Mouse (Mus musculus): ENCODE results near the gene Gpt2.

Gpt2 gene

DNA sequence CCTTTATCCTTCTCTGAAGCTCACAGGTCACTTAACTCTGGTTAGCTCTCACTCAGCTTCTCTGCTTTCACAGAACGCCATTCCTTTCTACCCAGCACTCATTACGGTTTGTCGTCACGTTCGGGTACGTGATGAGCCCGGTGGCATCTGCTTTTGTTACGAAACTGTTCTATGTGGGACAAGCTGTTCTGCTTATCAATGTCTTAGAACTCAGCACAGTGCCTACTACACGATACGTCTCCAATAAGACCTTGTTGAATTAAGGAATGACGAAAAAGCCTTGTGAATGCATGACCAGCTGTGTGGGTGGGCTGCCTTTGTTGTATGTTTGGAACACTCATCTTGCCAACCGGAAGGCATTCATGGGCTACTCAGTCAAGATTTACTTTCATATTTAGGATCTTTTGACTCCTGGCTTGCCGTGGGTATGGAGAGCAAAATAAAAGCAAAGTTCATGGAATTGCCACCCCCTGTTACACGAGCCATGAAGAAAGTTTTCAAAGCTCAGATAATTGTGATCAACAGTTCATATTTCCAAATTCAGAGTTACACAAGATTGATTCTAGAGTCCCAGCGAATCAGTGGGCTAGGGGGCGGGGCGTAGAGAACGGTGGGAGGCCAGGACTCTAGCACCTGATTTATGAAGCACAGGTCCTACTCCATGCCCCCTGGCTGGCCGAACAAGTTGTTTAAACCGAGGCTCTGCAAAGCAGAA lies 4.3 kb upstream of the Gpt2 start:
- no peak for DNase-seq

DNA sequence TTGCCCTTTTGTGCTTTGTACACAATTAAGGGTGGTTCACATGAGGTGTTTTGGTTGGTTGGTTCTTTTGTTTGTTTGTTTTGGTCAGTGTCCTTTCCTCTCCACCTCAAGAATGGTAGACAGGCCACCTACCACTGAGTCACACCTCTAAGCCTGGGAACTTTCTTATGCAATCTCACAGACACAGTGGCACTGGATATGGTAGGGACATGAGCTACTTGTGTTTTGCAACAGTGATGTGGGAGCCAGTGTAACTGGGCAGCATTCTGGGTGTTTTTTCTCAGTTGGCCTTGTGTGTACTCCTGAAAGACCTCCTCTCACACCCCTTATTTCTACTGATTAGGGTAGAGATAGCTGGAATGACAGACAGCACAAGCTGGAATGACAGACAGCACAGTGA lies 3.7 kb upstream of the Gpt2 start:
- no peak for DNase-seq

DNA sequence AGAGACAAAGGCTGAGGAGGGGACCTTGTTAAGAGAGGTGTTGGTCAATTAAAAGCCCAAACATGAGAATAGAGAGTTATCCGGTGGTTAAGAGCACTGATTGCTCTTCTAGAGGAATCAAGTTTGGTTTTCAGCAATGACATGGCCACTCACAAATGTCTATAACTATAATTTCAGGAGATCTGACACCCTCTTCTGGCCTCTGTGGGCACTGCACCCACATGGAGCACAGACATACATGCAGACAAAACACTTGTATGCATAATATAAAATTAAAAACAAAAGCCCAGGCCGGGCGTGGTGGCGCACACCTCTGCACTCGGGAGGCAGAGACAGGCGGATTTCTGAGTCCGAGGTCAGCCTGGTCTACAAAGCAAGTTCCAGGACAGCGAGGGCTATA lies 2.8 kb upstream of the Gpt2 start:
- no peak for DNase-seq

DNA sequence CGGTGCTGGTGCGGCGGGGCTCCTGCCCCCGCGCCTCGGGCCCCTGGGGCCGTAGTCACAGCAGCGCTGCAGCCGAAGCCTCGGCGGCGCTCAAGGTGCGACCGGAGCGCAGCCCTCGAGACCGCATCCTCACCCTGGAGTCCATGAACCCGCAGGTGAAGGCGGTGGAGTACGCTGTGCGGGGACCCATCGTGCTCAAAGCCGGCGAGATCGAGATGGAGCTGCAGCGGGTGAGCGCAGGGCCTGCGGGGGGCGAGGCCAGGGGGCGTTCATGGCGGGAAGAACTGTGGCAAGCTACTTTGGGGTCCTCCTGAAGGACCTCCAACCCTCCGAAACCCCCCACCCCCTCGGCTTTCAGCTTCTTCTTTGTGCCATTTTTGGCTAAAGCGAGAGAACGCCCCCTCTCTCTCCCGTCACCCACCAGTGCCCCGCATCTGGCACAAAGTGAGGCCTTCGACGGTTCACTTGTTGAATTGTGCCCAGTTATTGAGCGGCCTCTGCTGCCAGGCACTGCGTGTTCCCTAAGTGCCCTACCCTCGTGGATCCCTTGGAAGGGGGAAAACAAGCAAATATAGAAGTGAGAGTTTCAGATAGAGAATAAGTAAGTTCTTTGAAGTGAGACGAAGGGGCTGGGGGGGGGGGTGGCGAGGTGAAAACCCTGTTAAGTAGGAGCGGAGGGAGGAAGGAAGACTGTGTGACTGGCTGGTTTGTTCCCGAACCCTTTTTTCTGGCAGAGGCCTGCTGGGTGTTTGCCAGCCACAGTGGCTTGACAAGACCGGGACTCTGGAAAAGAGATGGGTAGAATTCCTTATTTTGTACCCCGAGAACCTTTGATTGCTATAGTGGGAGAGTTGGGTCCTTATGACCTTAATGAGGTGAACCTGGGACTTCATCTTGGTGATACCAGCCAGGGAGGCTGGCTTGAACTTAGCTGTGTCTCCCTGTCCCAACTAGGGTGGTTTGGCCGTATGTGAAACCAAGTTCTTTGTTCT lies 860 bp downstream of the Gpt2 start:
- peak; percentile 28 to 38 for DNase-seq

DNA sequence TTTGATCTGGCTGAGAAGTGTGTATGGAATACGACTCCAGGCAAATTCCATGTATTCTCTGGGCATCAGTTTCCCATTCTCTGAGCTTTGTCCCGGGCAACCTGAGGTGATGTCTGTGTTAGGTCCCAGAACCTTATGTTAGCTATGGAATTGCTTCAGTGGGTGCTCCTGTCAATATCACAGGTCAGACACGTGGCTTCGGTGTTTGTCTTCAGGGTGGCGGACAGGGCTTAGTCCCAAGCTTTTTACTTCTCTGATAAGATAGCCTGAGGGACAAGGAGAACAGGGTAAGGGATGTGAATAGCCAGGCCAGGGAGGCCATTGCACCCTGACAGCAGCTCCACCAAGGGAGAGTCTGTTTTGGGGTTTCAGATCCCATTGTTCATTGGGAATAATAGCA lies 3.7 kb downstream of the Gpt2 start:
- no peak for DNase-seq

DNA sequence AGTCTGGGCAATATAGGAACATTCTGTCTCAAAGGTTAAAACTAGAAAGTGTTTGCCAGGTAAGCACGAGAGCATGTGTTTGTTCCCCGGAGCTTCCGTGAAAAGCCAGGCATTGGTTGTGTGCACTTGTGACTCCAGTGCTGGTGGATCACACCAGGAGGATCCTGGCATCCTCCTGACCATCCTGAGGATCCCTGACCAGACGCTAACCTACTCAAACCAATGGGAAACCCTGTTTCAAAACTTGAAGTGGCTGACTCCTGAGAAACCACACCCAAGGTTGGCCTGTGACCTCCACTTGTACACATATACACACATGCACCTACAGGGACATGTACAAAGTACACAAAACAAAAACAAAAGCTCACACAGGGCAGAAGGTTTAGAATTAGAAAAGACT lies 4.4 kb downstream of the Gpt2 start:
- DNase-seq = no peak

DNA sequence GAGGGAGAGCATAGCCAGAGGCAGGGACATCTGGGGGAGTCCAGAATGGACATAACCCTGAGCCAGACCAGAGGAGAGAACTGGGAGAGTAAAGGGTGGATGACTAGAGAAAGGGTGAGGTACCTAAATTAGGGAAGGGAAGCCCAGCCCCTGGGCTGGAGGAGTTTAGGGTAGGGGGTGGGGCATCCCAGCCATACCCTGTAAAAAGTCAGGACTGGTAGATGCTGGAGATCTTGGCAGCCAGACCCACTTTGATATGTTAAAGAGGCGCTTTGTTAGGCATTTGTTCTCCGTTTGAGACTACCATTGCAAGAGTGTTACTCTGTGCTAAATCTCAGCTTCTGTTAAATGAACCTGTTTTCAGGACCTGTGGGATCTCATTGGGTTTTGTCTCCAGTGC lies 6.2 kb downstream of the Gpt2 start:
- no peak for DNase-seq

DNA sequence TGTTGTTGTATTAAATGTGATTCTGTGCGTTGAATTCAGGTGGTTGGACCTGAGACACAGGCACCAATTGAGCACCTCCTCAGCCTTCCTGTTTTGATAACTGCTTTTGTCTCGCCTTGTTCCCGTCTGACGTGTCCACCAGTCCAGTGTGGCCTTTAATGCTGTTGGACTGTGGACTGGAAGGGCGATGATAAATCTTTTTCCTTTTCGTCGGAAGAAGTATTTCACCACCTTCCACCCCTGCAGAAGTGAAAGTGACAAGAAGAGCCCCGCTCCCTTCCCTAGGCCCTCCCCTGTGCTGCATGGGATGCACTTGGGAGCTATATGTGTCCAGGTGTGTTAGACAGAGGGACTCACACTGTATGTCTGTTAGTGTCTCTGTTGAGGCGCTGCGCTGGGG lies 8.1 kb downstream of the Gpt2 start:
- DNase-seq = no peak

DNA sequence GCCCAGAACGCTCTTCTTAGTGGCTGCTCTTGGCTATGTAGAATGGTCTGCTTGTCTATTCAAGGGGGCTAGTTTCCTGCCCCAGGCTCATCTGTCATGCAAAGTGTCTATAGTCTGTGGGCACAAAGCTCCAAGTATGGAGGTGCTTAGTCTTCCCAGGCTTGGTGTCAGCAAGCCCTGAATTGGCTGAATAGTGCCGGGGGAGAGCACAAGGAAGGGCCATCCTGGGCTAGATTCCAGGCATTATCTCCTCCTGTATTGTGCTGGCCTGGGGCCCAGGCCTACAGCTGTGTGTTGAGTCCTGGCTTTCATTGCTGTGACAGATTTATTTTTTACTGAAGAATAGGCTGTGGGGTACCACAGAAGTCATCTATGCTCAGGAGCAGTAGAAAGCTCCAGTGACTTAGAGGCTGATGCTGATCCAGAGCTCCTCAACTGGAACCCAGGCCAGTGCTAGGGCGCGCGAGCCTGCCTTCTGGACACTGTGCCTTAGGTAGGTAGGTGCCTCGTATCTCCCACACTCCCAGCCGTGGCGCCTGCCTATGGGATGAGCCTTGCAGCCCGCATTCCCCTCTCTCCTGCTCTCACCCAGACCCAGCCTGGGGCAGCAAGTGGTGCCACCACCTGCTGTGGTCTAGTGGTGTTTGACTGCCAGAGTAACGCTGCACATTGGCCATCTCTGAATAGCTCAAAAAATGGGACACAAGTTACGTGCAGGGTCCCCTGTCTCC lies 8.7 kb downstream of the Gpt2 start:
- DNase-seq = peak; percentile 42 to 52

DNA sequence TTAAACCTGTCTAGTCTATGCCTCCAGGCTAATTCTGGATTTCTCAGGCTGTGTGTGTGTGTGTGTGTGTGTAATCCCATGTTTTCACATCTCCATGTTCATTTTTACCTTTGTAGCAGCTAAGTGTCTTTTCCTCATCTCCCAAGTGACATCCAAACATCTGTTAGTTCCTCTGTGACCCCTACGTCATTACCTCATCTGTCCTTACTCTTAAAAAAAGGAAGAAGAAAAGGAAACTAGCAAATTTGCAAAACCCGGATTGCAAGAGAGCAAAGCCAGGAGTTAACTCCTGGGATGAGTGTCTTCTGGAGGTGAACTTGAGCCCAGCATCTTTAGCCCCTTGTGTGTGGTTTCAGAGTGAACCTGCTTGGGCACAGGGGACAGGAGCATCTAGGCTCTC lies 10.0 kb downstream of the Gpt2 start:
- no peak for DNase-seq

DNA sequence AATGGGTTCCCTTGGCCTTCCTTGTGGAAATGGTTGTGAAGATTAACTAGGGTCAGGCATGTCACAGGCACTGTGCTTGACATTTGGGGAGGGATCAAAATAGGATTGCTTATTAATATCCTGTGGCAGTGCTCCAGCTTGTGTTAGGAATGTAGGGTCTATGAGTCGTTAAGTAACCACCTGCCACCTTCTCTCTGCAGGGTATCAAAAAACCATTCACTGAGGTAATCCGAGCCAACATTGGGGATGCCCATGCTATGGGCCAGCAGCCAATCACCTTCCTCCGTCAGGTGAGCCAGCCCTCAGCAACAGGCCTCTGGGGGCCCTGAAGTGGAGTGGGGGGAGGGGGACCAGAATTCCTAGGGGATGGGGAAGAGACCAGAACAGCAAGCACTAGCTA lies 10.7 kb downstream of the Gpt2 start:
- no peak for DNase-seq

DNA sequence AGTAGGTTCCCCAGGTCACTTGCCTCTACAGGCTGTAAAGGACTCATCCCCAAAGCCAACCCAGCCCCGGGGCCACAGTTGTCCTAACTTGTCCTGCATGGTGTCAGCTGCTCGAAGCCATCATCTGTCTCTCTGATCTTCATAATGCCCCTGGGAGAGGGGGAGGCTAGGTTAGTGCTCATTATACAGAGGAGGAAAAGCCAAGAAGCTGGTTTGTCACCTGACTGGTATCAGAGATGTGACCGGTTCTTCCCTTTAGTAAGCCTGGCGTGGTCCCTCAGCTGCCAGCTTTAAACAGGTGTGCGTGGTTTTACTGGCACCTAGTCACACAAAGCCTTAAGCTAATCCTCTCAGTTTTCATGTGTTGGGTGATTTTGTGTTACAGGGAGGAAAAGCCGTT lies 12.3 kb downstream of the Gpt2 start:
- DNase-seq = no peak

DNA sequence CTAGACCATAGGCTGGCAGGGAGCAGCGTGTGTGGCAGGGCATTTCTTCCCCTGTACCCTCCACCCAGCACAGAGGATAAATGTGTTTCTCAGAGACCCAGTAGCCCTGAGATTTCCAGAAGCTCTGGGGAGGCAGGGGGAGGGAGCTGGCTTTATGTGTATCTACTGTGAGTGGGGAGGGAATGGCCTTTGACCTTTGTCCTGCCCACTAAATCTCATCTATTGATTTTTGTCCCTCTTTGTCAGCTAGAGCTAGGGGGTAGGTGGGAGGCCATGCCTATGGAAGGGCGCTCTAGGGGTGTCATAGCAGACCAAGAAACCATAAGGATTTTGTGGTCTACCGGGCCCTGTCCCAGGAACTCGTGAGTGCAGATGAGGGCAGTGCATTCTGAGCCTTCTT lies 14.2 kb downstream of the Gpt2 start:
- no peak for DNase-seq

DNA sequence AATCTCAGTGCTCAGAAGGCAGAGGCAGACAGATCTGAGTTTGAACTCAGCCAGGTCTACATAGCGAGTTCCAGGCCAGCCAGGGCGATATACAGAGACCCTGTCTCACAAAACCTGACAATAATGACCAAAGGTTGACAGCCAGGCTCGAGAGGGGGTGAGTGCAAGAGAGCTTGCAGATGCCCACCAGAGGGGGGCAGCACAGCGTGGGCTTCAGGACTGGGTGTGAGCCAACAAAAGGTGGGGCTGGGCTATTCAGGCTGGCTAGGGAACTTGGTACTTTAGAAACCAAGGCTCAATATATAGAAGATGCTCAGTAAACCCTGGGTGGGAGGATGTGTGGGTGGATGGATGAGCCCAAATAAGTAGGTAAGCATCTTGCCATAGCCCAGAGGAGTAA lies 16.3 kb downstream of the Gpt2 start:
- DNase-seq = no peak

DNA sequence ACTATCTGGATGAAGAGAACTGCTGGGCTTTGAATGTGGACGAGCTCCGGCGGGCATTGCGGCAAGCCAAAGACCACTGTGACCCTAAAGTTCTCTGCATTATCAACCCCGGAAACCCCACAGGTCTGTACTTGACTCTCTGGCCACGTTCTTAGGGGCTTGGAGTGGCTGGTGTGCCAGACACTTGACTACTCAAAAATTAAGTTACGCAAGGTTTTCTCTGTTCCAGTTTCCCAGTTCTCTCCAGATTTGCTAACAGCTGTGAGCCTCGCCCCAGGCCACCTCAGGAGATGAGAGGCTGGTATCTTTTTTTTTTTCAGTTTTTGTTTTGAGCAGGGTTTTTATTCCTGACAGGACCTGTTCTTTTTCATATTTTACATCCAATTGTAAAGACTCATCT lies 19.9 kb downstream of the Gpt2 start:
- no peak for DNase-seq

DNA sequence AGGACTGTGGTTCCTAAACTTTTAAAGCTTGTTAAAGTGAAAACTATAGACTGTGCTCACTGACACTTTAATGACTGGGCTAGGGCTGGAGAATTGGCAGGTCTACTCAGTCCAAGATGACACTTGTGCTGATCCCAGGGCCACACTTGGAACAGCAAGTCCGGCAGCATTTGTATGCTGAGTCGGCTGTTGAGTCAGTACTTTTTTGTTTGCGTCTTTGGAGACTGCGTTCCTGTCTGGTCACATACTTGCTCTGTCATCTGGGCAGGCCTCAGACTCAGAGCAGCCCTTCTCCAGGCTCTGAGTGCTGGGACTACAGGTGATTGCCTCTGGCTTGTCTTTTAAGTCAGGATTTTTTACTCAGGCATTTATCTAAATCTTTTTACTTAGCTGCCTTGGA lies 20.9 kb downstream of the Gpt2 start:
- DNase-seq = no peak

DNA sequence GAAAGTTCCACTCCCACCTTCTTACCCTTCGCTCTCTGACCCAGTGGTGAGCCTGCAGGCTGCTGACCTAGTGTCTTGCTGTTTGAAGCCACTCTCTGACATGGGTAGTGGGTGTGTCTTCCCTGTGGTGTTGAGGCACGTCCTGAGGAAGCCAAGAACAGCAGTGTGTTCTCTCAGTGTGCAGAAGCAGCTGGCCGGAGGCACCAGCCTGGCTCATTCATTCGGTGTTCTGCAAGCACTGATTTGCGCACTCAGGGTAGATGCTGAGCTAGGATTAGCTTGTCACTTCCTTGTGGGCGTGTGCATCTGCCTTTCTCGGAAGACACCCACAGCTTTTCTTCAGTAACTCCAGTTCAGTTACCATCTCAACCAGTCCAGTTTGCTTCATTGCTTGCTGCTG lies 23.0 kb downstream of the Gpt2 start:
- DNase-seq = no peak

DNA sequence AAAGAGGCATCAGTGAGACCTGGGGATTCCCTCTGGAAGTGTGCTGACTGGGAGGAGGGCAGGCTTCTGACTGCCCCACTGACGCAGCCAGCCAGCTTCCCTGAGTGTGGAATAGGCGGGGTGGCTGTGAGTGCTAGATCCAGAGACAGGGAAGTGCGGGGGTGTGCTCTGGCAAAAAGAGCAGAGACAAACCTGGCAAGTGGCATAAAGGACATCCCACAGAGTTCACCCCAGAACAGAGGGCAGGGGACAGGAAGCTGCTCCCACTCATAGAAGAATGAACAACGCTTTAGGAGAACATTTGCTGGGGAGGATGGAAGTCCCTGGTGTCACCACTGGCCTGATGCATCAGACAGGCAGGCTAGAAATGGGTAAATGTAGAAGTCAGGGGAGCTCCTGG lies 25.0 kb downstream of the Gpt2 start:
- no peak for DNase-seq

DNA sequence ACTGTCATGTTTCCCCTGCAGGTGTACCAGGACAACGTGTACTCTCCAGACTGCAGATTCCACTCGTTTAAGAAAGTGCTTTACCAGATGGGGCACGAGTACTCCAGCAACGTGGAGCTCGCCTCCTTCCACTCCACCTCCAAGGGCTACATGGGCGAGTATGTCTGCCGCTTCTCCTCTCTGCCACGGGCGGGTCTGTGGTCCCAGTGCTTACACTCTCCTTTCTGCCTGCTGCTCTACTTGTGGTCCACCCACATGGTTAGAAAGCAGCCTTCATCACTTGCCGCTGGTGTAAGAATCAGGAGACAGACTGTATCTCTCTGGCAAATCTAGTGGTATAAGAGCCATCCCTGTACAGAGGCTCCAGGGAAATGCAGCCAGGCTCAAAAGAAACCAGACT lies 25.6 kb downstream of the Gpt2 start:
- no peak for DNase-seq

DNA sequence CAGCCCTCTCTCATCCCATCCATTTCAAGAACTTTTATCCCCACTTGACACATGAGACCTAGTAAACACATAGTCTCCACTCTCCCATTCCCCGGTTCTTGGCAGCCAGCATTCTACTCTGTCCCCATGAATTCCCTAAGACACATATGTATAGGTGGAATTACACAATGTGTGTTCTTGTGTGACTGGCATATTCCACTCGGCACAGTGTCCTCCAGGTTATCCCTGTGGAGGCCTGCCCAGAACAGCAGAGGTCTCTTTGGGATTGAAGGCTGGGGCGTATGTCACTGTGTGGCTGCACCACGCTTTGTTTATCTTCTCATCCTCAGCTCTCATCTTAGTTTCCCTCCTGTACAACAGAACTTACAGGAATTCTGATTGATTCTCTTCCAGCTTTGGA lies 28.2 kb downstream of the Gpt2 start:
- DNase-seq = no peak

DNA sequence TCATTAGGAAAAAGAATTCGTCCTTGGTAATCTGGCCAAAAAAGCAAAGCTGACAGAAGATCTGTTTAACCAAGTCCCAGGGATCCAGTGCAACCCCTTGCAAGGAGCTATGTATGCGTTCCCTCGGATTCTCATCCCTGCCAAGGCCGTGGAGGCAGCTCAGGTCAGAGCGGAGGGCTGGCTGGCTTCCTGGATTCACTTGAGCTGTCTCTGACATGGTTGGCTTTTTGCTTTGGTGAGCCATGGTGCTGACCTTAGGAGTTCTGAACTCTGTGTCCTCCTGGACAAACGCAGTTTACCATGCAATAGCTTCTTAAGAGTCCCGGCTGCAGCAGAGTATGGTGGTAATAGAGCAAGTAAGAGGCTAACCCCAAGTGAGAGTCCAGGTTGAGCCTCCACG lies 29.0 kb downstream of the Gpt2 start:
- DNase-seq = no peak

DNA sequence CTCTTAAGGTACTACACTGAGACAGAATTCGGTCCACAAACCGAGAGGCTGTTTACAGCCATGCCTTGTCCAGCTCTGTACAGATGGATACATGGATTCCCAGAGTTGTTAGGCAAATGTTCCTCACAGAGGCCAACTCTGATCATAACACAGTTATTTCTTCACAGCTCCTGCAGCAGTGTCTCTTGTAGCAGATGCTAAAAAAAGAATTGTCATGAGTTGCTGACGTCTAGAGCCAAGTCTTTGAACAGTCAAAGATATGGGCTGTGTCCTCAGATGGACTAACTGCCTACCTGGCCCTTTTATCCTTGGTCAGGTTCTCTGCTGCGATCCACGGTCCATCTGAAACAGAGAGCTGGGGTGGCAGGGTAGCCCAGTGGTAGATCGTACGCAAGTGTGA lies 31.7 kb downstream of the Gpt2 start:
- no peak for DNase-seq

DNA sequence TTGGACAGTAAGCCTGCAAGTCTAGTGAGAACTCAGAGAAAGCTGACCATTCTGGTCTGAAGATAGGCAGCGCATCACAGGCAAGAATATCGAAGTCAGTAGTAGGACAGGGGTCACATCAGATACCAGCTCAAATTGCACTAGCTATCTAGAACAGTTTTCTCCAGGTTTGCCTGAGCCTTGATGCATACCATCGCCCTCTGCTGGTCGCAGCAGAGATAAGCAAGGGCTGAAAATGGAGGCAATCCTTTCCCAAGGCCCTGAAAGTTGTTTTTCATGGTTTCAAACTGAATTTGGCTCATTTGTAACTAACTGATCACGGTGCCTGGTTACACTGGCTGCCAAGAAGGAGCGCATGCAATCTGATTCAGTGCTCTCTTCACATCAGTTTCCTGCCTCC lies 33.7 kb downstream of the Gpt2 start:
- peak; percentile 59 to 64 for DNase-seq

DNA sequence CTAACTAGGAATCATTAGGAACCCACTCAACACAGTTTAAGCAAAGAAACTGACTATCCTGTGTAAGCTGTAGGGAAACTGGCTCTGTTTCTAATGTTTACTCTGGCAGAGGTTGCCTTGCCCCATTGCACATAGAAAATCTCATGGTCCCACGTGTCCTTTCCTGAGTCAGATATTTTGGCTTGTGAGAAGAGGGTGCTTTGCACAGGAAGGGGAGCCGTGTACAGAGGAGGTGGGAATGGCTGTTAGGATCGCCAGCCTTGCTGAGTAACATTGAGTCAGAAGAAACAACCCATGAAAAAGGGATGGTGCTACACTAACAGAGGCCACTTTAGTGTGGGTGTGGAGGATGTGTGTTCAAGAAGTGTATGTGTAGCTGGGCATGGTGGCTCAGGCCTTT lies 36.6 kb downstream of the Gpt2 start:
- DNase-seq = no peak
